Mouse (Mus musculus): Measurements from ENCODE around the gene Adgrb3.

DNA sequence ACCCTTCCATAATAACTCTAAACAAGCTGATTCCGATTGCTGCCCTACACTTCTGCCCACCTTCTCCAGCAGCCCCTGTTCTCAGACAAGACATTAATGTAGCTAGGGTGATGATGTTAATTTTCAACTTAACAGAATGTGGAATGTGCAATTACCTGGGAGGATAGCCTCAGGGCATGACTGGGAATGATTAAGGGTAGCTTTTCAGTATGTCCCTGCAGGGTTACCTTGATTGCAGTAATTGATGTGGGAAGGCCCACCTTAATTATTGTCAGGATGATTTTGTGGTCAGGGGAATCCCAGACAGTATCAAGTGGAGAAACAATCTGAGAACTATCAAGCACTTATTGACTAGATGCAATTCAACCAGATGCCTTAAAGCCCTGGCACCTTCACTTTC, 283.4 kb downstream of the Adgrb3 start:
- TF ChIP-seq POLR2A (IDR thresholded peaks at IDR 0.05; ENCODE audit: extremely low read depth, insufficient read depth, low read length), result no peak
- TF ChIP-seq CTCF (IDR thresholded peaks at IDR 0.05; ENCODE audit: low read depth, low read length), result no peak
